Mouse (Mus musculus): Measurements from ENCODE around the gene Pacsin2. TPM values are rescaled to one million over a fixed set of nuclear protein-coding genes. Genes with fewer than 3 reads are reported as not detected.

The Pacsin2 gene
- polyA plus RNA-seq, 1 experiment from 2014 or later: 85.4 TPM

GRCm38 (mm10) chr15:83495787-83496367, 31.5 kb upstream of the Pacsin2 start:
- no peak overlapping the region for H3K4me2 ChIP-seq (replicated peaks; ENCODE audit: low read depth, low read length)
- ATAC-seq (ENCODE audit: low FRiP score, low TSS enrichment): no peak

DNA sequence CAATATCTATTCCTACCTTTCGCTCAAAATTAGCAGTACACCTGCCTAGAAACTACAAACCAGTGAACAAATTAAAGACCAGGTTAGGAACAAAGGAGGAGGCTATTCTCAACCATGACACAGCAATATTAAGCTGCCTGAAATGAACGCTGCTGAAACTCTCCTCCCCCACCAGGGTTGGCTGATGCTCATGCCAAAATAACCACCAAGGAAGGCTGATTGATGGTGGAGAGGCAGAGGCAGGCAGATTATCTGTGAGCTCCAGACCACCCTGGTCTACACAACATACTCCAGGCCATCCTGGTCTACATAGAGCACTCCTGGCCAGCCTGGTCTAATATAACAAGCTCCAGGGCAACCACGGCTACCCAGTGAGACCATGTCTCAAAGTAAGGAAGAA, 30.8 kb upstream of the Pacsin2 start:
- Histone ChIP-seq H3K4me1 (ENCODE audit: insufficient read depth, low read length) (no peaks in the 10 kb centered on the region), H3K9ac (replicated peaks; ENCODE audit: low read length) (no peak overlapping the region), H3K4me2 (replicated peaks; ENCODE audit: low read depth, low read length) (no peak overlapping the region), H3K27me3 (ENCODE audit: insufficient read depth, low read length) (no peaks in the 10 kb centered on the region), H3K36me3 (ENCODE audit: insufficient read depth, low read length) (peaks cover 18% of the 10 kb centered on the region), H3K4me3 (ENCODE audit: low read length) (no peak overlapping the region), H3K9me3 (ENCODE audit: low read length) (no peaks in the 10 kb centered on the region), H3K27ac (ENCODE audit: low read length) (no peak overlapping the region)
- no peak for ATAC-seq (ENCODE audit: low FRiP score, low TSS enrichment)
- WGBS: 82% methylated on average over 3 of the region's 3 CpGs

More at GRCm38 (mm10) chr15:83495787-83496367, 31.5 kb upstream of the Pacsin2 start:
- no peak overlapping the region for H3K9ac ChIP-seq (replicated peaks; ENCODE audit: low read length)
- H3K27ac ChIP-seq (ENCODE audit: low read length): no peak overlapping the region
- WGBS: 76% methylated on average over 22 of the region's 22 CpGs
- H3K4me1 ChIP-seq (ENCODE audit: insufficient read depth, low read length): no peaks in the 10 kb centered on the region
- H3K4me3 ChIP-seq (ENCODE audit: low read length): no peak overlapping the region
- no peaks in the 10 kb centered on the region for H3K9me3 ChIP-seq (ENCODE audit: low read length)
- H3K27me3 ChIP-seq (ENCODE audit: insufficient read depth, low read length): no peaks in the 10 kb centered on the region
- peaks cover 23% of the 10 kb centered on the region for H3K36me3 ChIP-seq (ENCODE audit: insufficient read depth, low read length)

GRCm38 (mm10) chr15:83494572-83494920, 30.1 kb upstream of the Pacsin2 start:
- no peak overlapping the region for H3K4me2 ChIP-seq (replicated peaks; ENCODE audit: low read depth, low read length)
- WGBS: 64% methylated on average over 6 of the region's 6 CpGs
- H3K9me3 ChIP-seq (ENCODE audit: low read length): no peaks in the 10 kb centered on the region
- peaks cover 24% of the 10 kb centered on the region for H3K36me3 ChIP-seq (ENCODE audit: insufficient read depth, low read length)
- no peak overlapping the region for H3K4me3 ChIP-seq (ENCODE audit: low read length)
- no peak overlapping the region for H3K27ac ChIP-seq (ENCODE audit: low read length)
- no peaks in the 10 kb centered on the region for H3K4me1 ChIP-seq (ENCODE audit: insufficient read depth, low read length)
- no peak for ATAC-seq (ENCODE audit: low FRiP score, low TSS enrichment)
- no peaks in the 10 kb centered on the region for H3K27me3 ChIP-seq (ENCODE audit: insufficient read depth, low read length)
- no peak overlapping the region for H3K9ac ChIP-seq (replicated peaks; ENCODE audit: low read length)

GRCm38 (mm10) chr15:83493856-83494571, 29.6 kb upstream of the Pacsin2 start:
- H3K9ac ChIP-seq (replicated peaks; ENCODE audit: low read length): no peak overlapping the region
- no peak overlapping the region for H3K4me3 ChIP-seq (ENCODE audit: low read length)
- no peak overlapping the region for H3K27ac ChIP-seq (ENCODE audit: low read length)
- no peaks in the 10 kb centered on the region for H3K27me3 ChIP-seq (ENCODE audit: insufficient read depth, low read length)
- peaks cover 24% of the 10 kb centered on the region for H3K36me3 ChIP-seq (ENCODE audit: insufficient read depth, low read length)
- no peaks in the 10 kb centered on the region for H3K4me1 ChIP-seq (ENCODE audit: insufficient read depth, low read length)
- no peak for ATAC-seq (ENCODE audit: low FRiP score, low TSS enrichment)
- WGBS: 62% methylated on average over 7 of the region's 7 CpGs
- no peak overlapping the region for H3K4me2 ChIP-seq (replicated peaks; ENCODE audit: low read depth, low read length)
- H3K9me3 ChIP-seq (ENCODE audit: low read length): no peaks in the 10 kb centered on the region

GRCm38 (mm10) chr15:83491891-83492290, 27.5 kb upstream of the Pacsin2 start:
- Histone ChIP-seq H3K4me2 (replicated peaks; ENCODE audit: low read depth, low read length) (no peak overlapping the region), H3K9me3 (ENCODE audit: low read length) (no peaks in the 10 kb centered on the region), H3K36me3 (ENCODE audit: insufficient read depth, low read length) (peaks cover 22% of the 10 kb centered on the region), H3K9ac (replicated peaks; ENCODE audit: low read length) (no peak overlapping the region), H3K4me3 (ENCODE audit: low read length) (no peak overlapping the region), H3K27me3 (ENCODE audit: insufficient read depth, low read length) (no peaks in the 10 kb centered on the region), H3K4me1 (ENCODE audit: insufficient read depth, low read length) (no peaks in the 10 kb centered on the region), H3K27ac (ENCODE audit: low read length) (no peak overlapping the region)
- ATAC-seq (ENCODE audit: low FRiP score, low TSS enrichment): no peak
- WGBS: 86% methylated on average over 5 of the region's 5 CpGs

DNA sequence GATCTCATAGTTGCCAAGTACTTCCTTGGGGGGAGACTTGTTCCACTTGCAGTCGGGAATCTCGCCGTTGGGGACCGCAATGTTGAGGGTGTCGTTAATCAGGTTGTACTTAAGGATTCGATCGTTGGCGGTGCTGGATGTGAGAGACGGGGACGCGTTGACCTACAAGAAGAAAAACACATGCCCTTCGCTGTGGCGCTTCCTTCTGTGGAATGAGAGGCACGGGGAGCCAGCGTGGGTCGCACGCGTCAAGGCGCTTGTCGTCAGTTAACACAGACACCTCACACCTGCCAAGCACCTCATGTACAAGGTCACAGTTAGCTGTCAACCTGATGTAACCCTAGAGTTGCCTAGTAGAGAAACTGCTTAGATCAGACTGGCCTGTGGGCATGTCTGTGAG, 25.1 kb upstream of the Pacsin2 start:
- no peak overlapping the region for H3K4me3 ChIP-seq (ENCODE audit: low read length)
- H3K4me2 ChIP-seq (replicated peaks; ENCODE audit: low read depth, low read length): no peak overlapping the region
- H3K9me3 ChIP-seq (ENCODE audit: low read length): no peaks in the 10 kb centered on the region
- no peaks in the 10 kb centered on the region for H3K4me1 ChIP-seq (ENCODE audit: insufficient read depth, low read length)
- no peak overlapping the region for H3K27ac ChIP-seq (ENCODE audit: low read length)
- no peak for ATAC-seq (ENCODE audit: low FRiP score, low TSS enrichment)
- H3K36me3 ChIP-seq (ENCODE audit: insufficient read depth, low read length): peaks cover 18% of the 10 kb centered on the region
- H3K9ac ChIP-seq (replicated peaks; ENCODE audit: low read length): no peak overlapping the region
- H3K27me3 ChIP-seq (ENCODE audit: insufficient read depth, low read length): no peaks in the 10 kb centered on the region
- 83% methylated on average over 20 of the region's 20 CpGs for WGBS

GRCm38 (mm10) chr15:83487477-83488115, 23.2 kb upstream of the Pacsin2 start:
- Histone ChIP-seq H3K4me3 (ENCODE audit: low read length) (no peak overlapping the region), H3K27ac (ENCODE audit: low read length) (no peak overlapping the region), H3K9ac (replicated peaks; ENCODE audit: low read length) (no peak overlapping the region), H3K4me1 (ENCODE audit: insufficient read depth, low read length) (no peaks in the 10 kb centered on the region), H3K4me2 (replicated peaks; ENCODE audit: low read depth, low read length) (no peak overlapping the region), H3K36me3 (ENCODE audit: insufficient read depth, low read length) (peaks cover 14% of the 10 kb centered on the region; the same call in 1 of the 2 replicates), H3K9me3 (ENCODE audit: low read length) (no peaks in the 10 kb centered on the region), H3K27me3 (ENCODE audit: insufficient read depth, low read length) (no peaks in the 10 kb centered on the region)
- ATAC-seq (ENCODE audit: low FRiP score, low TSS enrichment): no peak
- 77% methylated on average over 9 of the region's 9 CpGs for WGBS

GRCm38 (mm10) chr15:83484311-83484710, 19.9 kb upstream of the Pacsin2 start:
- H3K4me1 ChIP-seq (ENCODE audit: insufficient read depth, low read length): no peaks in the 10 kb centered on the region
- no peaks in the 10 kb centered on the region for H3K9me3 ChIP-seq (ENCODE audit: low read length)
- H3K27ac ChIP-seq (ENCODE audit: low read length): no peak overlapping the region
- H3K36me3 ChIP-seq (ENCODE audit: insufficient read depth, low read length): peaks cover 7% of the 10 kb centered on the region; the same call in 1 of the 2 replicates
- WGBS: 77% methylated on average over 10 of the region's 10 CpGs
- H3K9ac ChIP-seq (replicated peaks; ENCODE audit: low read length): no peak overlapping the region
- ATAC-seq (ENCODE audit: low FRiP score, low TSS enrichment): no peak
- H3K4me2 ChIP-seq (replicated peaks; ENCODE audit: low read depth, low read length): no peak overlapping the region
- H3K4me3 ChIP-seq (ENCODE audit: low read length): no peak overlapping the region
- H3K27me3 ChIP-seq (ENCODE audit: insufficient read depth, low read length): no peaks in the 10 kb centered on the region

GRCm38 (mm10) chr15:83483482-83483881, 19.1 kb upstream of the Pacsin2 start:
- H3K4me2 ChIP-seq (replicated peaks; ENCODE audit: low read depth, low read length): no peak overlapping the region
- H3K27me3 ChIP-seq (ENCODE audit: insufficient read depth, low read length): no peaks in the 10 kb centered on the region
- peaks cover 7% of the 10 kb centered on the region; the same call in 1 of the 2 replicates for H3K36me3 ChIP-seq (ENCODE audit: insufficient read depth, low read length)
- no peaks in the 10 kb centered on the region for H3K9me3 ChIP-seq (ENCODE audit: low read length)
- no peak for ATAC-seq (ENCODE audit: low FRiP score, low TSS enrichment)
- no peak overlapping the region for H3K27ac ChIP-seq (ENCODE audit: low read length)
- WGBS: 61% methylated on average over 2 of the region's 2 CpGs
- no peak overlapping the region for H3K4me3 ChIP-seq (ENCODE audit: low read length)
- H3K9ac ChIP-seq (replicated peaks; ENCODE audit: low read length): no peak overlapping the region
- H3K4me1 ChIP-seq (ENCODE audit: insufficient read depth, low read length): no peaks in the 10 kb centered on the region

All from kidney, embryonic 16.5 days (tissue).